Mouse (Mus musculus): Measurements from ENCODE around the gene Fam53b. TPM values are rescaled to one million over a fixed set of nuclear protein-coding genes. Genes with fewer than 3 reads are reported as not detected.

Gene Fam53b
- total RNA-seq, 4 experiments from 2014 or later = 24.0 to 31.3 (median 26.9) TPM

- DNase-seq (ENCODE audit: low spot score) = no peak
These were observed 46.3 kb downstream of the Fam53b start for GRCm38 (mm10) chr7:132767233-132767998.

GRCm38 (mm10) chr7:132766235-132766871 is 47.3 kb downstream of the Fam53b start:
- no peak for DNase-seq (ENCODE audit: low spot score)

- DNase-seq (ENCODE audit: low spot score) = no peak
These were observed 48.0 kb downstream of the Fam53b start for GRCm38 (mm10) chr7:132765629-132766186.

- DNase-seq (ENCODE audit: low spot score) = no peak
These were observed 48.7 kb downstream of the Fam53b start for GRCm38 (mm10) chr7:132764896-132765491.

GRCm38 (mm10) chr7:132764314-132764713 is 49.4 kb downstream of the Fam53b start:
- DNase-seq (ENCODE audit: low spot score) = no peak

- DNase-seq (ENCODE audit: low spot score) = no peak
These were observed 49.8 kb downstream of the Fam53b start for GRCm38 (mm10) chr7:132763911-132764310.

- no peak for DNase-seq (ENCODE audit: low spot score)
These were observed 50.3 kb downstream of the Fam53b start for GRCm38 (mm10) chr7:132763351-132763750.

- no peak for DNase-seq (ENCODE audit: low spot score)
These were observed 52.3 kb downstream of the Fam53b start for GRCm38 (mm10) chr7:132761409-132761808.

GRCm38 (mm10) chr7:132760589-132761180 is 53.0 kb downstream of the Fam53b start:
- no peak for DNase-seq (ENCODE audit: low spot score)

- DNase-seq (ENCODE audit: low spot score) = no peak
These were observed 53.8 kb downstream of the Fam53b start for GRCm38 (mm10) chr7:132759926-132760325.

- DNase-seq (ENCODE audit: low spot score) = no peak
These were observed 54.2 kb downstream of the Fam53b start for GRCm38 (mm10) chr7:132759405-132759891.

- no peak for DNase-seq (ENCODE audit: low spot score)
These were observed 54.8 kb downstream of the Fam53b start for GRCm38 (mm10) chr7:132758875-132759274.

GRCm38 (mm10) chr7:132756325-132756724 is 57.4 kb downstream of the Fam53b start:
- no peak for DNase-seq (ENCODE audit: low spot score)

GRCm38 (mm10) chr7:132754389-132754750 is 59.3 kb downstream of the Fam53b start:
- DNase-seq (ENCODE audit: low spot score) = no peak

- DNase-seq (ENCODE audit: low spot score) = no peak
These were observed 59.9 kb downstream of the Fam53b start for GRCm38 (mm10) chr7:132753518-132754388.

GRCm38 (mm10) chr7:132751716-132752115 is 62.0 kb downstream of the Fam53b start:
- no peak for DNase-seq (ENCODE audit: low spot score)

- DNase-seq (ENCODE audit: low spot score) = no peak
These were observed 64.2 kb downstream of the Fam53b start for GRCm38 (mm10) chr7:132749504-132749903.

GRCm38 (mm10) chr7:132748076-132748769 is 65.5 kb downstream of the Fam53b start:
- DNase-seq (ENCODE audit: low spot score) = no peak

GRCm38 (mm10) chr7:132747096-132747495 is 66.6 kb downstream of the Fam53b start:
- no peak for DNase-seq (ENCODE audit: low spot score)

- DNase-seq (ENCODE audit: low spot score) = no peak
These were observed 70.8 kb downstream of the Fam53b start for GRCm38 (mm10) chr7:132742912-132743311.
